Mouse (Mus musculus) WW6 (cell line): ENCODE results near the gene Numbl.
A peak's percentile ranks its signal among the peaks of the same experiment; 100 is the strongest.
"Not testable (repeated sequence)": the region's sequence is repeated elsewhere in the genome, so short reads cannot be mapped to it uniquely, and the experiment has no call there.

Experiments
- DNase-seq: peaks from one replicate; pipeline ENCODE4 v3.0.0-alpha.2; 2013; ENCODE audit warnings: low read depth, low spot score

The Numbl gene

DNA sequence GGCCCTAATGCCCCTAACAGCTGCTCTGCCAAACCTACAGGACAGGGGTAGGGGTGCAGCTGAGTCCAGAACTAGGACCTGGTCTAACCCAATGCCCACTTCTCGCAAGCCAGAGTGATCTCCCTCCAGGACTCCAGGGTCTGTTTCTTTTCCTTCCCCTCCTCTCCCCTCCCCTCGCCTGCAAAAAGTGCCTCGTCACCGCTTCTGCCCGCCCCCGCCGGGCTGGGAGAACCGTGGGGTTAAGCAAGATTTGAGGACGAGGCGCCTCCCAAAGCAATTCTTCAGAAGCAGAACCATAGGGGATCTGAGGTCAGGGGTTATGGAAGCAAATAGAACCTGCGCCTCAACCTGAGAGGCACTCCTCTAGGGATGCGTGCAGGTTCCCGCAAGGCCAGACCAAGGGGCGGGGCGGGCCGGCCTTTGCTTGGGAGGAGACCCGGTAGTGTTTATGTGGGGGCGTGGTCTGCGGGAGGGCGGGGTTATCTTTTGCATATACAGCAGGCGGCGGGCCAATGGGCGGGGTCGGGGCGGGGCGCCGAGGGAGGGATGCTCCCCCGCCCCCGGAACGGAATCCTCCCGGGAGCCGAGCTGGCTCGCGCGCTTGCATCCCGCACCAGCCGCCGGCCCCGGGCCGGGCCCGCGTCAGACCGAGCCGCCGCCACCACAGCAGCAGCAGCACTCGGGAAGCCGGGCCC lies at the start of gene Numbl:
TSS of gene Numbl (plus strand) at position 229 of the 695 bp plus-strand sequence.
- DNase-seq: peak; percentile 91

- DNase-seq: no peak
These were observed 45.6 kb upstream of the Numbl start for GRCm38 (mm10) chr7:27212626-27213025.

GRCm38 (mm10) chr7:27218586-27218985 lies 39.6 kb upstream of the Numbl start:
- no peak for DNase-seq

- DNase-seq: no peak
These were observed 38.3 kb upstream of the Numbl start for GRCm38 (mm10) chr7:27219937-27220336.

- no peak for DNase-seq
These were observed 36.3 kb upstream of the Numbl start for GRCm38 (mm10) chr7:27221939-27222338.

DNA sequence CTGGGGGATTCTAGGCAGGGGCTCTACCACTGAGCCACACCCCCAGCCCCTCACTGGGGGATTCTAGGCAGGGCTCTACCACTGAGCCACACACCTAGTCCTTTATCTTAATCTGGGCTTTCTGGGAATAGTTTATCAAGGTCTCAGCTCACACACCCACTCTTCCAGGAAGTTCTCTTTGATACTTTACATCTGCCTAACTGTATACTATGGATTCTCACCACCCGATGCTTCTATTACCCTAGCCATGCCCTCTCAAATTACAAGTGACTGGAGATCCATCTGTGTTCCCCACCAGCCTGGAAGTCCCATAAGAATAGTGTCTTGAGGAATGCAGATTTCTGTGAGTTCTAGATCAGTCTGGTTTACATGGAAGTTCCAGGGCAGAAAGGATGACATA lies 35.7 kb upstream of the Numbl start:
- DNase-seq: no peak

DNA sequence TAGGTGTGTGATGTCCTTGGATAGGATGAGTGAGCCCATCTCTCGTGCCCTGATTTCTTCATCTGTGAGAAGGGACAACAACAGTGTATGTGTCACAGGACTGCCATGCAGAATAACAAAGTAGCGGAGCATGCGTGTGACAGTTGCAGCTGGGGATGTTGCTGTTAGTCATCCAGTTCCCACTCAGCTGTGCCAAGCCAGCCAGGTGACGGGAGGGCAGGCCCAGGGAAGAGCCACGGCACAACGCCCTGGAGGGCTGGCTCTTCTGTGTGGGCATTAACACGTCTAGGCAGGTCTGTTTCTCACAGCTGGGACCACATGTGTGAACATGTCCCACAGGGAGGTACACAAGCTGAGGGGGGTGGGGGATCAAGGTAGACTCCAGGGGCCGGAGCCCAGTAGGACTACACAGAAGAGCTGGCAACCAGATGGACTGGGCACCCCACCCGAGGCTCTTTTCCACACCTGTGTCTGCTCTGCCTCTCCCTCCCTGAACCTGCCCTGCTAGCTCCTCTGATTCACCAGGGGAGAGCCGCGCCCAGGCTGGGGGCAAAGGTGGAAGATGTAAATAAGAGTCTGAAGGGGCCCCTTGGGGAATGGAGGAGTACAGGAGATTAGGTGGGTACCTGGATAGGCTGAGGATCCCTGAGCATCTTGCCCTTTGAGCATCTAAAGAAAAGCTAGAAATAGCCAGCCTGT lies 33.2 kb upstream of the Numbl start:
- no peak for DNase-seq

- DNase-seq: no peak
These were observed 31.0 kb upstream of the Numbl start for GRCm38 (mm10) chr7:27227276-27227675.

GRCm38 (mm10) chr7:27227676-27228075 lies 30.6 kb upstream of the Numbl start:
- DNase-seq: no peak

DNA sequence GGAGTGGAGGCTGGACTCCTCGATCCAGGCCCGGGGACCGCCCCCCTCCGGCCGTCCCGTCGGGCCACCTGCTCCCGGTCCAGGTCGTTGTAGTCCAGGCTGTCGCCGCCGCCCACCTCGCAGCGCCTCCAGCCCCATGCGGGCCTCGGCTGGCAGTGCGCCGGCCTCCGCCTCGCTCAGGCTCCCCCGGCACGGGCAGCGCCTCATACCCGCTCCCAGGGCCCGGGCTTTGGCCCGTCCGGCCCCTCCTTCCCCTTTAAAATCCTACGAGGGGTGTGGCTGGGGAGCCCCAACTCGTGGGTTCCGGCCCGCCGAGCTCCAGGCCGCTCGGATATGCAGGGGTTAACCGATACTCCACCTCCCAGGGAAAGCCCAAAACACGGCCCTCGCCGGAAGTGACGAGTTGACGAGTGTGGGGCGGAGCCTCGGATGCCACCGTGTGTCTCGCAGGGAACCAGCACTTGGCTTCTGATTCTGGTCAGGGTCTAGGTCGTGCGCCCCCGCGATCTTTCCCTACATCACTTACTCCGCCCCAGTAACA lies 29.9 kb upstream of the Numbl start, which contains the start of gene Itpkc:
TSS of gene Itpkc (minus strand) at position 381 of the 541 bp plus-strand sequence.
- peak; percentile 91 for DNase-seq

DNA sequence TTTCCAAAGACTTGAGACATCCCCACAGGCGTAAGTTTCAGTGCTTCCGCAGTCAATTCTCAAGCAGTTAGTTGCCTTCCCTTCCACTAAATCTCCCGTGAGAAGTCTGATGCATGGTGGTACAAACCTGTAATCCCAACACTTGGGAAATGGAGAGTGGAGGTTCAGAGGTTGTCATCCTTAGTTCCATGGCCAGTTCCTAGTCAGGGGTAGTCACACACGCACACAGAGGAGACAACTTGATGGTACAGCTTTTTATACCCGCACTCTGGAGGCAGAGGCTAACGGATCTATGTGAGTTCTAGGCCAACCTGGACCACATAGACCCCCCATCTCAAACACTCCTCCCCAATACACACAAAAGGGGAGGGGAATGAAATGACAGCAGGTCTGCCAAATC lies 29.4 kb upstream of the Numbl start:
- DNase-seq: no peak

- peak; percentile 49 for DNase-seq
These were observed 27.5 kb upstream of the Numbl start for GRCm38 (mm10) chr7:27230781-27231180.

- no peak for DNase-seq
These were observed 26.4 kb upstream of the Numbl start for GRCm38 (mm10) chr7:27231693-27232331.

- DNase-seq: peak; percentile 99
These were observed 25.4 kb upstream of the Numbl start, which contains the start of gene Coq8b for GRCm38 (mm10) chr7:27232781-27233281. Gene Coq8b, plus strand, starts transcription at chr7:27233023.

DNA sequence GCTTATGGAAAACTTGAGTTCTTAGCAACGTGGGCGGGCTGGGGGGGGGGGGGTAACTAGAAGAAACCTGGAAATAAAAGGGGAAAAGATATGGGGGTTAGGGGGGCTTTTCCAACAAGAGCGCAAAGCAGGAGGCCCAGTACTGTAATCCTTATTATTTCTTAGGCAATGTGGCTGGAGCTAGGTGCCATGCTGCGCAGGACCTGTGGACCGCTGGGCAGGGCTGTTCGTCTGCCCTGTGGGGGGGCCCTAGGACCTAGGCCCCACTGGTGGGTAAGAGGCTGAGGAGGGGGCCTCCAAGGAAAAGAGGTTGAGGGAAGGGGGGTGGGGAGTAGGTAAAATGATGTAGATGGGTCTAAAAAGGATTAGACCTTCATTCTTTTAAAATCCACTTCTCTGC lies 24.9 kb upstream of the Numbl start:
- DNase-seq: no peak

DNA sequence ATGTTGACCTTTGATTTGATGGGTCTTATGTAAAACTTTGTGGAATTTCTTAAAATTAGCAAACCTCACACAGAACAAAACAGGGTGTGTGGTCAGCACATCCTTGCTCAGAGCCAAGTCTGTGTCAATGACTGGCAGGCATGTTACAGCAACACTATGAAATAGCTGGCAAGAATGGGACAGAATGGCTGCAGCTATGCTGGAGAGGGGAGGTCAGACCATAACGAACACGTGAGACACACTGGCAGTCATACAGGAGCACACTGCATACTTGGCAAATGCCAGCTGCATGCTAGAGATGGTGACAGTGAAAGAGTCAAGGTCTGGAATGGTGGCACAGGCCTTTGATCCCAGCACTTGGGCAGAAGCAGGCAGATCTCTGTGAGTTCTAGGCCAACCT lies 22.5 kb upstream of the Numbl start:
- no peak for DNase-seq

DNA sequence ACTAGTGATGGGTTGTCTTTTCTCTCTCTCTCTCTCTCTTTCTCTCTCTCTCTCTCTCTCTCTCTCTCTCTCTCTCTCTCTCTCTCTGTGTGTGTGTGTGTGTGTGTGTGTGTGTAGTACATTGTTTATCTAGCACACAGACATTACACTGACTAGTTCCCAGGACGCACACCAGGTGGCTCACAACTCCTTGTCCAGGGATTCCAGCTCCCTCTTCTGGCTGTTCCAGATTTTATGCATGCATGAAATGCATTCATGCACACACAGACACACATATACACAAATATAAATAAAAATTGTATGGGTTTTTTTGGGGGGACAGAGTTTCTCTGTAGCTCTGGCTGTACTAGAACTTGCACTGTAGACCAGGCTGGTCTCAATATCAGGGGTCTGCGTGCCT lies 20.7 kb upstream of the Numbl start:
- DNase-seq: no peak

DNA sequence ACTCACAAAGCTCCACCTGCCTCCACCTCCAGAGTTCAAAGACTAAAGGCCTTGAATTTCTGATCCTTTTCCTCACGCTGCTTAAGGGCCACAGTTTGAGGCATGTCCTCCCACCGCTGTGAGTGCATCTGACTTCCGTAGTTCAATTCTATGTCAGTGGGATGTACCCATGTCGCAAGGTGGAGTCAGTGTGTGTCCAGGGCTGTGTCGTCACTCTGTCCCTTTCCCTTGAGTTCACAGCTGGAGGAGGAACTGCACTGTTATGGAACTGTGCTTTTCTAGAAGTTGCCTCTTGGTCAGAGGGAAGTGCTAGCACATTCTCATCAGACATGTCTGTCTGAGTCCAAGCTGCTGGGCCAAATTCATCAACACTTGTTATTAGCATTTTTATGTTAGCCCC lies 19.7 kb upstream of the Numbl start:
- DNase-seq: no peak

GRCm38 (mm10) chr7:27243211-27243610 lies 15.0 kb upstream of the Numbl start:
- DNase-seq: no peak

GRCm38 (mm10) chr7:27244088-27244487 lies 14.1 kb upstream of the Numbl start:
- not testable (repeated sequence) for DNase-seq

DNA sequence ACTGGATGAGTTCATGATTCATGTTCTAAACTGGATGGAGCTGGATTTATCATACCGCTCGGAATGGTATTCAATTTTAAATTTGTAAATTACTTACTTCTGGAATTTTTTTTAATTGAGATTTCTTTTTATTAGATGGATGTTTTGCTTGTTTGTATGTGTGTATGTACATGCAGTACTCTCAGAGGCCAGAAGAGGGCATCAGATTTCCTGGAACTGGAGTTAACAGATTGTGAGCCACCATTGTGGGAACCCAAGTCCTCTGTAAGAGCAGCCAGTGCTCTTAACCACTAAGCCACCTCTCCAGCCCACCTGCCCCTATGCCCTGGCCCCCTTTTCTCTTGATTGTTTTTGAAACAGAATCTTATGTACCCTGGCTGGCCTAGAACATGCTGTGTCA lies 9.1 kb upstream of the Numbl start:
- no peak for DNase-seq

- no peak for DNase-seq
These were observed 8.3 kb upstream of the Numbl start for GRCm38 (mm10) chr7:27249928-27250327.
